Mouse (Mus musculus) erythroblast, adult 5-6 weeks (primary cell): ENCODE results near the gene Tspan33. TPM values are rescaled to one million over a fixed set of nuclear protein-coding genes. Genes with fewer than 3 reads are reported as not detected.
A peak's percentile ranks its signal among the peaks of the same experiment; 100 is the strongest.

Source experiments
- ATAC-seq: replicated peaks from 2 replicates; pipeline ENCODE4 v1.8.0; 2016; ENCODE audit warnings: moderate number of reproducible peaks, mild to moderate bottlenecking, moderate TSS enrichment, inconsistent platforms; ENCODE audit not compliant: poor library complexity, low FRiP score, severe bottlenecking
- total RNA-seq, 2 experiments: library from RNA; stranded (forward) in 1 of 2; stranded (reverse) in 1 of 2; fragments of 150-400 nt in 1 of 2; fragments of 200-764, 138-1000 nt in 1 of 2; gene quantifications; 2 replicates each; pipeline versions ENCODE4 v1.2.3 to v1.2.4; 2015 to 2017; ENCODE audit warnings: low replicate concordance in 2 of 2

The Tspan33 gene
- total RNA-seq, 2 experiments from 2014 or later, result 246 to 489 TPM

- no peak for ATAC-seq
These were observed 2.0 kb downstream of the Tspan33 start for GRCm38 (mm10) chr6:29695975-29696374.

- ATAC-seq, result no peak
These were observed 3.1 kb downstream of the Tspan33 start for GRCm38 (mm10) chr6:29697139-29697538.

- peak; percentile 45 for ATAC-seq
These were observed 3.5 kb downstream of the Tspan33 start for GRCm38 (mm10) chr6:29697548-29697947.

GRCm38 (mm10) chr6:29699085-29699745, 5.2 kb downstream of the Tspan33 start:
- peak; percentile 21; the same call in 1 of the 2 replicates for ATAC-seq

GRCm38 (mm10) chr6:29701051-29701450, 7.0 kb downstream of the Tspan33 start:
- ATAC-seq, result peak; percentile 78

- ATAC-seq, result peak; percentile 1; the same call in 1 of the 2 replicates
These were observed 8.1 kb downstream of the Tspan33 start for GRCm38 (mm10) chr6:29702126-29702525.

GRCm38 (mm10) chr6:29704143-29704542, 10.1 kb downstream of the Tspan33 start:
- ATAC-seq, result no peak

GRCm38 (mm10) chr6:29707902-29708301, 13.9 kb downstream of the Tspan33 start:
- no peak for ATAC-seq

- ATAC-seq, result no peak
These were observed 17.3 kb downstream of the Tspan33 start for GRCm38 (mm10) chr6:29711318-29711717.

GRCm38 (mm10) chr6:29712011-29712584, 18.1 kb downstream of the Tspan33 start:
- peak; percentile 60 for ATAC-seq

GRCm38 (mm10) chr6:29716624-29717365, 22.8 kb downstream of the Tspan33 start:
- ATAC-seq, result no peak

GRCm38 (mm10) chr6:29717541-29717940, 23.5 kb downstream of the Tspan33 start:
- no peak for ATAC-seq

- ATAC-seq, result peak; percentile 21; the same call in 1 of the 2 replicates
These were observed 24.0 kb downstream of the Tspan33 start for GRCm38 (mm10) chr6:29717952-29718521.

- 0 out of 2 replicates have a peak, but pooled peaks have one; percentile 22 for ATAC-seq
These were observed 24.9 kb downstream of the Tspan33 start for GRCm38 (mm10) chr6:29718894-29719329.

- no peak for ATAC-seq
These were observed 27.9 kb downstream of the Tspan33 start for GRCm38 (mm10) chr6:29721890-29722289.

- no peak for ATAC-seq
These were observed 32.7 kb downstream of the Tspan33 start for GRCm38 (mm10) chr6:29726576-29727200.

- no peak for ATAC-seq
These were observed 34.0 kb downstream of the Tspan33 start for GRCm38 (mm10) chr6:29728035-29728434.

GRCm38 (mm10) chr6:29729491-29729890, 35.5 kb downstream of the Tspan33 start:
- ATAC-seq, result no peak

GRCm38 (mm10) chr6:29735336-29735688, 41.3 kb downstream of the Tspan33 start, which contains the start of gene Smo:
TSS of gene Smo (plus strand) at chr6:29735503.
- ATAC-seq, result no peak
